Mouse (Mus musculus) CH12.LX (cell line): ENCODE measurements around the gene Vmn1r75. TPM values are rescaled to one million over a fixed set of nuclear protein-coding genes. Genes with fewer than 3 reads are reported as not detected.

Experiments used
- DNase-seq: peaks from one replicate; pipeline ENCODE4 v3.0.0-alpha.2; 2013; ENCODE audit errors: extremely low read depth
- H3K27ac ChIP-seq: 2 replicates; pipeline ENCODE4 v1.5.1; 2012; ENCODE audit warnings: low read depth, mild to moderate bottlenecking, control low read depth, moderate library complexity; ENCODE audit not compliant: insufficient read depth
- H3K27me3 ChIP-seq: replicated peaks from 2 replicates; pipeline ENCODE3; 2012; ENCODE audit warnings: inconsistent platforms
- H3K36me3 ChIP-seq, 2 experiments: replicated peaks in 1 of 2; 2 replicates each; pipeline versions ENCODE3 to v1.6.1; 2012; ENCODE audit warnings: inconsistent platforms in 1 of 2, low read length in 1 of 2, mild to moderate bottlenecking in 1 of 2, mixed read lengths in 1 of 2, moderate library complexity in 1 of 2; ENCODE audit not compliant: control insufficient read depth in 1 of 2, insufficient read depth in 1 of 2
- H3K4me1 ChIP-seq, 2 experiments: 2 replicates each; pipeline ENCODE4 v1.6.1; 2012; ENCODE audit warnings: inconsistent platforms in 1 of 2, moderate library complexity in 1 of 2; ENCODE audit not compliant: insufficient read depth in 2 of 2, control insufficient read depth in 1 of 2
- H3K4me2 ChIP-seq: 2 replicates; pipeline ENCODE4 v1.6.1; 2012; ENCODE audit warnings: low read depth, mild to moderate bottlenecking, control low read depth; ENCODE audit not compliant: poor library complexity, insufficient read depth, severe bottlenecking
- H3K4me3 ChIP-seq, 3 experiments: fragments of 150-350 bp in 1 of 3; sonication (generic) in 1 of 3; replicated peaks in 1 of 3; 2 replicates each; pipeline versions ENCODE3 to v1.5.1; 2011 to 2012; ENCODE audit warnings: low read depth in 2 of 3, low read length in 2 of 3, mild to moderate bottlenecking in 2 of 3, moderate library complexity in 2 of 3, control low read depth in 1 of 3, improper control_type of control experiment in 1 of 3, inconsistent platforms in 1 of 3, mixed read lengths in 1 of 3; ENCODE audit not compliant: poor library complexity in 1 of 3
- H3K79me2 ChIP-seq: replicated peaks from 2 replicates; pipeline ENCODE4 v1.6.1; 2012; ENCODE audit warnings: mild to moderate bottlenecking, moderate library complexity; ENCODE audit not compliant: control insufficient read depth, poor library complexity, insufficient read depth, severe bottlenecking; ENCODE audit errors: extremely low read depth
- H3K9ac ChIP-seq: 2 replicates; pipeline ENCODE4 v1.6.1; 2012; ENCODE audit warnings: low read depth, mild to moderate bottlenecking, control low read depth, moderate library complexity; ENCODE audit not compliant: insufficient read depth
- H3K9me3 ChIP-seq: replicated peaks from 2 replicates; pipeline ENCODE3; 2012; ENCODE audit warnings: low read length, inconsistent platforms, mixed read lengths
- BHLHE40 ChIP-seq: IDR thresholded peaks from 2 replicates; pipeline ENCODE4 v1.6.1; 2011; ENCODE audit warnings: mild to moderate bottlenecking, low read depth, low read length, improper control_type of control experiment
- CHD1 ChIP-seq: IDR thresholded peaks from 2 replicates; pipeline ENCODE4 v1.6.1; 2012; ENCODE audit warnings: low read depth, low read length, improper control_type of control experiment, inconsistent platforms
- JUND ChIP-seq: conservative IDR thresholded peaks from 2 replicates; pipeline ENCODE4 v1.6.1; 2011; ENCODE audit warnings: low read depth, low read length, improper control_type of control experiment
- MAX ChIP-seq: IDR thresholded peaks from 2 replicates; pipeline ENCODE4 v1.6.1; 2011; ENCODE audit warnings: low read length, improper control_type of control experiment
- MEF2A ChIP-seq: IDR thresholded peaks from 2 replicates; pipeline ENCODE4 v1.6.1; 2014; ENCODE audit warnings: low read depth, mild to moderate bottlenecking, inconsistent platforms, low read length, improper control_type of control experiment, borderline replicate concordance
- MXI1 ChIP-seq: IDR thresholded peaks from 2 replicates; pipeline ENCODE4 v1.6.1; 2011; ENCODE audit warnings: mild to moderate bottlenecking, low read depth, low read length, improper control_type of control experiment
- MYC ChIP-seq: IDR thresholded peaks from 2 replicates; pipeline ENCODE4 v1.6.1; 2011; ENCODE audit warnings: low read depth, mild to moderate bottlenecking, improper control_type of control experiment, low read length
- NELFE ChIP-seq: IDR thresholded peaks from 2 replicates; pipeline ENCODE4 v1.6.1; 2011; ENCODE audit warnings: low read depth, low read length, improper control_type of control experiment
- POLR2A ChIP-seq: IDR thresholded peaks from 2 replicates; pipeline ENCODE4 v1.6.1; 2011; ENCODE audit warnings: low read depth, mild to moderate bottlenecking, improper control_type of control experiment, low read length
- POLR2AphosphoS2 ChIP-seq: IDR thresholded peaks from 2 replicates; pipeline ENCODE4 v1.6.1; 2011; ENCODE audit warnings: low read depth, low read length, improper control_type of control experiment
- RAD21 ChIP-seq: IDR thresholded peaks from 2 replicates; pipeline ENCODE4 v1.6.1; 2011; ENCODE audit warnings: low read depth, mild to moderate bottlenecking, low read length, improper control_type of control experiment, moderate library complexity
- SMC3 ChIP-seq: IDR thresholded peaks from 2 replicates; pipeline ENCODE4 v1.6.1; 2011; ENCODE audit warnings: low read depth, low read length, improper control_type of control experiment
- TBP ChIP-seq: conservative IDR thresholded peaks from 2 replicates; pipeline ENCODE4 v1.6.1; 2011; ENCODE audit warnings: low read depth, low read length, improper control_type of control experiment
- UBTF ChIP-seq: IDR thresholded peaks from 2 replicates; pipeline ENCODE4 v1.6.1; 2012; ENCODE audit warnings: low read depth, mild to moderate bottlenecking, inconsistent platforms, low read length, improper control_type of control experiment, moderate library complexity
- USF2 ChIP-seq: conservative IDR thresholded peaks from 2 replicates; pipeline ENCODE4 v1.6.1; 2011; ENCODE audit warnings: low read depth, low read length, improper control_type of control experiment
- ZKSCAN1 ChIP-seq: IDR thresholded peaks from 2 replicates; pipeline ENCODE4 v1.6.1; 2012; ENCODE audit warnings: low read depth, inconsistent platforms, low read length, improper control_type of control experiment, borderline replicate concordance
- ZMIZ1 ChIP-seq: IDR thresholded peaks from 2 replicates; pipeline ENCODE4 v1.6.1; 2012; ENCODE audit warnings: low read depth, mild to moderate bottlenecking, inconsistent platforms, low read length, improper control_type of control experiment
- ZNF384 ChIP-seq: IDR thresholded peaks from 2 replicates; pipeline ENCODE4 v1.6.1; 2012; ENCODE audit warnings: low read depth, low read length, improper control_type of control experiment, inconsistent platforms
- dilution Hi-C: fragments of 300-500 bp; cut with MboI; formaldehyde crosslinking; loops from 2 replicates; pipeline ENCODE4 v1.14.3; 2020; ENCODE audit warnings: low sequenced_read_pairs; ENCODE audit not compliant: extremely low pct_unique_long_range_greater_than_20kb, extremely low pct_ligation_motif_present
- in situ Hi-C: fragments of 300-500 bp; cut with MboI; formaldehyde crosslinking; loops from 3 replicates; pipeline ENCODE4 v1.14.3; 2019; ENCODE audit warnings: low sequenced_read_pairs, low pct_ligation_motif_present, low pct_unique_long_range_greater_than_20kb, mixed read lengths
- polyA plus RNA-seq: library from polyadenylated mRNA; unstranded; fragments of >175 nt; gene quantifications from 2 replicates; pipeline ENCODE4 v1.2.1, GENCODE M21; 2012; ENCODE audit warnings: low read depth; ENCODE audit not compliant: insufficient read length
- total RNA-seq, 2 experiments: library from RNA; depleted of rRNA; stranded (reverse); fragments of 300-350 nt in 1 of 2; fragments of >200 nt in 1 of 2; gene quantifications; 2 replicates each; pipeline ENCODE4 v1.2.3; 2012 to 2014

Vmn1r75 gene
- not detected in 2 replicates for total RNA-seq (2012; rRNA removed)
- total RNA-seq (2014; rRNA removed), result not detected in 2 replicates
- not detected in 2 replicates for polyA plus RNA-seq

DNA sequence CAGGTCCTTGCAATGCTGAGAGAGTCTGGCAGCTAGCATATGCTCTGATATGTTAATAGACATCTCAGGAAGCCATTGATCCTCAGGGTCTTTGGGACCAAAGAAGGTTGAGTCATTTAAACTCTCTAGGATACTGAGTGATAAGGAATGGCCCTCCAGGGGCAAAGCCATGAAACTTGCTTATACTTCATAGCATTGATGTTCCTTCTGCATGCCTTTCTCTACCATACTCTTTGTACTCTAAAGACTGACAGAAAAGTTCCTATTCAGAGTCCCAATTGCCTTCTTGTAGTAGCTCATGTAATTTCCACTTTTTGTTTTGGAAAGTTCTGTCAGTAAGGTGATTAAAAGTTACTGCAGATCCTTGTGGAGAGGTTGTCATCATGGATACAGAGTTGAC, at the start of gene Vmn1r75:
Vmn1r75 (plus strand) TSS at position 301 of the 400 bp plus-strand sequence.
- dilution Hi-C loops, result no loop called here
- in situ Hi-C loops, result no loop called here
- Histone ChIP-seq H3K4me2 (no peak within 1 kb of the TSS), H3K36me3 (no peaks in the 10 kb centered on the region), H3K4me3 (no peak within 1 kb of the TSS), H3K9ac (no peak within 1 kb of the TSS), H3K27ac (no peak within 1 kb of the TSS), H3K27me3 (no peaks in the 10 kb centered on the region), H3K9me3 (peaks cover 14% of the 10 kb centered on the region), H3K79me2 (no peaks in the 10 kb centered on the region), H3K4me1 (no peaks in the 10 kb centered on the region)
- no peak for DNase-seq
- TF ChIP-seq ZKSCAN1 (no peak), MAX (no peak), USF2 (no peak), CHD1 (no peak), TBP (no peak), MEF2A (no peak), JUND (no peak), MXI1 (no peak), MYC (no peak), POLR2A (no peak), BHLHE40 (no peak), POLR2AphosphoS2 (no peak), UBTF (no peak), ZNF384 (no peak), ZMIZ1 (no peak)

DNA sequence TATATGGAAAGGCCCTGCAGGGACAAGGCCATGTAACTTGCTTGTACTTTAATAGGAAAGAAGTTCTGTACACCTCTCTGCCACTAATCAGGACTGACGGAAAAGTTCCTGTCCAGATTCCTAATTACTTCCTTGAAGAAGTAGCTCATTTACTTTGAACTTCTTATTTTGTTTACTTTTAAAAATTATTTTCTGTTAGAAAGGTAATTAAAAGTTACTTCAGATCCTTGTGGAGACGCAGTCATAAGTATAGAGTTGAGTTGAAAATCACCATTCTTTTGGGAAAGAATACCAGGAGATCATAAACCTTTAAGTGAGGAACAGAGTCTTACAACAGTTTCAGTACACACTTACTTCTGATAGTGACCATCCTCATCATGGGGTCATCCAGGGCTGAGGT, 40.8 kb upstream of the Vmn1r75 start, which contains the start of gene Vmn1r74:
Vmn1r74 (plus strand) TSS at position 301 of the 400 bp plus-strand sequence.
- in situ Hi-C loops (no loop called here), dilution Hi-C loops (no loop called here)
- Histone ChIP-seq H3K27me3 (no peaks in the 10 kb centered on the region), H3K4me2 (no peak within 1 kb of the TSS), H3K36me3 (no peaks in the 10 kb centered on the region), H3K4me1 (no peaks in the 10 kb centered on the region), H3K9ac (no peak within 1 kb of the TSS), H3K4me3 (no peak within 1 kb of the TSS), H3K27ac (no peak within 1 kb of the TSS), H3K79me2 (no peaks in the 10 kb centered on the region), H3K9me3 (peaks cover 13% of the 10 kb centered on the region)
- TF ChIP-seq TBP (no peak), ZKSCAN1 (no peak), POLR2AphosphoS2 (no peak), SMC3 (no peak), RAD21 (no peak), NELFE (no peak), MYC (no peak)
- DNase-seq, result no peak

Other genes starting within 250 kb of the Vmn1r75 start
- not detected in 2 replicates for gene Vmn1r72, start 194.5 kb upstream of the Vmn1r75 start, total RNA-seq (2012; rRNA removed)
- not detected in 2 replicates for gene Vmn1r72, start 194.5 kb upstream of the Vmn1r75 start, total RNA-seq (2014; rRNA removed)
- not detected in 2 replicates for gene Vmn1r72, start 194.5 kb upstream of the Vmn1r75 start, polyA plus RNA-seq
- not detected in 2 replicates for gene Vmn1r73, start 144.4 kb upstream of the Vmn1r75 start, total RNA-seq (2012; rRNA removed)
- not detected in 2 replicates for gene Vmn1r73, start 144.4 kb upstream of the Vmn1r75 start, total RNA-seq (2014; rRNA removed)
- not detected in 2 replicates for gene Vmn1r73, start 144.4 kb upstream of the Vmn1r75 start, polyA plus RNA-seq
- gene Vmn1r74, start 40.6 kb upstream of the Vmn1r75 start, total RNA-seq (2012; rRNA removed), result not detected in 2 replicates
- gene Vmn1r74, start 40.6 kb upstream of the Vmn1r75 start, total RNA-seq (2014; rRNA removed), result not detected in 2 replicates
- not detected in 2 replicates for gene Vmn1r74, start 40.6 kb upstream of the Vmn1r75 start, polyA plus RNA-seq
- gene Vmn1r76, start 63.6 kb downstream of the Vmn1r75 start, total RNA-seq (2012; rRNA removed), result not detected in 2 replicates
- gene Vmn1r76, start 63.6 kb downstream of the Vmn1r75 start, total RNA-seq (2014; rRNA removed), result not detected in 2 replicates
- 0.03 TPM in 1 of 2 replicates, not detected in the other for gene Vmn1r76, start 63.6 kb downstream of the Vmn1r75 start, polyA plus RNA-seq
- gene Vmn1r77, start 162.1 kb downstream of the Vmn1r75 start, total RNA-seq (2012; rRNA removed), result not detected in 2 replicates
- not detected in 2 replicates for gene Vmn1r77, start 162.1 kb downstream of the Vmn1r75 start, total RNA-seq (2014; rRNA removed)
- not detected in 2 replicates for gene Vmn1r77, start 162.1 kb downstream of the Vmn1r75 start, polyA plus RNA-seq